Mouse (Mus musculus) regulatory T cell (primary cell): ENCODE results near the gene Sell.

Experiments used
- in situ Hi-C: fragments of 300-600 bp; cut with MboI, MseI; formaldehyde crosslinking; loops from one replicate; pipeline ENCODE4 v1.15.1; 2025; ENCODE audit warnings: high pct_unique_total_duplicates

Sell gene

DNA sequence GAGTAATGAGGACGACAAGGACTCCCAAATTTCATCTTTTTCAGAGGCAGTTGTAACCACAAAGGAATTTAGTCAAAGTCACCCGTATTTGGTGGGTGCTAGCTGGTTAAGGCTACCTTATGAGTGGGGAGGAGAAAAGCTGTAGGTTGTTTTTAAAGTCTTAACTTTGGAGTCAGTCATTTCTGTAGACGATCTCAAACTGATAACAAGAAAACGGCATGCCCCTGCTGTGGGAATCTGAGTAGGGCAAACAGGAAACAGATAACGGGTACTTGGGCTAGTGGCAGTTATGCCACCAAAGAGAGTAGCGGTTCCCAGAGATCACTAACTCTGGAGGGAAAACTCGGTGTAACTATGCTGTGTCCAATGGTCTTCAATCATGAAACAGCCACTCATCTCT, 12.0 kb downstream of the Sell start:
- in situ Hi-C loops: loop anchor here (5.0 to 10.0 kb wide), 2 partner anchors 692 to 1721 kb away; no protein-coding TSS in a partner anchor

DNA sequence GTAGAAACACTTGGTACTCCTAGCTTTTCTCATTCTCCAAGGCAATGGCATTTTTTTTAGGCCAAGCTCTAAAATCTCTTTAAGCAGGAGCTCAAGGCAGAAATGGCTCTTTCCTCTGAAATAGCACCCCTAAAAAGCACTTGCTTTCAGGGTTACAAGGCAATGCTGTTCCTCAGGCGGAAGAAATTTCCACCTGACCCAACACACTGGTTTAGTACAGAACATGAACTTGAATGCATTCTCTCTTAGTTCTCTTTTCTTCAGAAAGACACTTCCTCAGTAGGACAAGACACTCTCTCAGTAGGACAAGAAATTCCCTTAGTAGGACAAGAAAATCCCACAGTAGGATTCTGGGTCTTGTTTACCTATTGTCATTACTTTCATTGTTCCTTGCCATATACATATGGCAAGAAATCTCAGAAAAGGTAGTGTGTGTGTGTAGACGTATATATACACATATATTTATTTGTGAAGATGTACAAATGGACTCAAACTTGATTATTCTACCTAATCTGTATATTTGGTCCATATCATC, 12.9 kb downstream of the Sell start:
- in situ Hi-C loops: loop anchor here (5.0 to 25.0 kb wide), 3 partner anchors 692 to 1720 kb away; partner anchors contain the start of gene Rcsd1

DNA sequence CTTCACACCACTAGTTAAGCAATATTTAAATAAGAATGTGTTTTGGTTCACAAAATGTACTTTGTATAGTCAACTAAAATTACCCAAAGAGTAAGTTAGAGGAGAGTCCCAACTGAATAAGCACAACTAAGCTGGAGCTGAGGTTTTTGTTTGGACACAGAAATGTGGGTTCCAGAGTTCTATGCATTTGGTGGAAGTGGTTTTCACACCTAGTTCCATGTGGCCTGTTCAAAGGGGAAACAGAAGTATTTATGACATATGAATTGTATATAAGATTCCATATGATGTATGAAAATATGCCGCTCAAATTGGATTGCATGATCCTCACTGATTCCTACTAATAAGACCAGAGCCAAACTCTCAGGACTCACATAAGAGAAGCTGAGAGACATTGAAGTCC, 13.6 kb downstream of the Sell start:
- in situ Hi-C loops: loop anchor here (10.0 to 25.0 kb wide), 2 partner anchors 1637 to 1719 kb away; partner anchors contain the start of gene Rcsd1

- in situ Hi-C loops: loop anchor here (10.0 to 25.0 kb wide), 2 partner anchors 1636 to 1718 kb away; partner anchors contain the start of gene Rcsd1
Measured at GRCm38 (mm10) chr1:164076441-164076840, 14.7 kb downstream of the Sell start.

- in situ Hi-C loops: loop anchor here (10.0 to 25.0 kb wide), 2 partner anchors 1635 to 1718 kb away; partner anchors contain the start of gene Rcsd1
Measured at GRCm38 (mm10) chr1:164077031-164077430, 15.2 kb downstream of the Sell start.

- in situ Hi-C loops: loop anchor here (10.0 to 25.0 kb wide), 2 partner anchors 1634 to 1716 kb away; partner anchors contain the start of gene Rcsd1
Measured at GRCm38 (mm10) chr1:164078323-164078741, 16.6 kb downstream of the Sell start.

GRCm38 (mm10) chr1:164079091-164079490, 17.3 kb downstream of the Sell start:
- in situ Hi-C loops: loop anchor here (10.0 to 25.0 kb wide), 2 partner anchors 1633 to 1716 kb away; partner anchors contain the start of gene Rcsd1

GRCm38 (mm10) chr1:164083046-164083445, 21.3 kb downstream of the Sell start:
- in situ Hi-C loops: loop anchor here (25.0 kb wide), 1 partner anchor 1629 kb away; the partner anchor contains the start of gene Rcsd1

DNA sequence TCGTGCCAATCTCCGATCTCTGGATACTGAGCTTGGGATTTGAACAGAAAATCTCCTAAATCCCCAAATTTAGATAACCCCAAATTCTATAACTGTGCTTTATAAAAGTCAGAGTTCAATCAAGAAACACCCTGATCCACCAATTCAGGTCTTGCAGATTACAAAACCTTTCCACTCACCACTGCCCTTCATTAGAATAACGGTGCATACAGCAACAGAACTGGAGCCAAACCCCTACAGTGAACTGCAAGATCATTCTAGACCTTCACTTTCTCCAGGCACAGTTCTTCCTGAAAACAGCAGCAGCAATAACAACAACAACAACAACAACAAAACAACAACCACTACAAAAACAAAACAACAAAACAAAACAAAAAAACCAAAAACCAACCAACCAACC, 25.0 kb downstream of the Sell start:
- in situ Hi-C loops: loop anchor here (25.0 kb wide), 1 partner anchor 1626 kb away; the partner anchor contains the start of gene Rcsd1

GRCm38 (mm10) chr1:164087872-164088271, 26.1 kb downstream of the Sell start:
- in situ Hi-C loops: loop anchor here (25.0 kb wide), 1 partner anchor 1624 kb away; the partner anchor contains the start of gene Rcsd1

- in situ Hi-C loops: loop anchor here (10.0 to 25.0 kb wide), 2 partner anchors 1616 to 1732 kb away; partner anchors contain the start of gene Rcsd1
Measured at GRCm38 (mm10) chr1:164096780-164097179, 35.0 kb downstream of the Sell start.

DNA sequence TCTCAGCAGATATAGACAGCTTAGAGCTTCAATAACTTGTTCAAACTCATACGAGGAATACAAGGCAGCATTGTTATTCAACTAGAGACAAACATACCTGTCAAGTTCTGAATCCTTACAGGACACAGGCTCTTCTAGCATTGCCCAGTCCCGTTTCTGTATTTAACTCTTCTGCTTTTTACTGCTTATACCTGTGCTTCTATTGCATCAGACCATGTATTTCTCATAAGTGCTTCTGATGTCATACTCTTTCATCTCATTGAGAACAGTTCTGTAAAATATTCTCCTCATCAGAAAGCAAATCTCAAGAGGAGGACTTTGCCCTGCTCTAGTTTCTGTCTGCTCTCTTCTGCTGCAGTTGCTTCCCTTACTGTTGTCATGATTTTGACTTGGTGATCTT, 36.1 kb downstream of the Sell start:
- in situ Hi-C loops: loop anchor here (10.0 to 25.0 kb wide), 2 partner anchors 1614 to 1733 kb away; partner anchors contain the start of gene Rcsd1

- in situ Hi-C loops: loop anchor here (10.0 to 25.0 kb wide), 2 partner anchors 1614 to 1734 kb away; partner anchors contain the start of gene Rcsd1
Measured at GRCm38 (mm10) chr1:164098372-164098771, 36.6 kb downstream of the Sell start.

DNA sequence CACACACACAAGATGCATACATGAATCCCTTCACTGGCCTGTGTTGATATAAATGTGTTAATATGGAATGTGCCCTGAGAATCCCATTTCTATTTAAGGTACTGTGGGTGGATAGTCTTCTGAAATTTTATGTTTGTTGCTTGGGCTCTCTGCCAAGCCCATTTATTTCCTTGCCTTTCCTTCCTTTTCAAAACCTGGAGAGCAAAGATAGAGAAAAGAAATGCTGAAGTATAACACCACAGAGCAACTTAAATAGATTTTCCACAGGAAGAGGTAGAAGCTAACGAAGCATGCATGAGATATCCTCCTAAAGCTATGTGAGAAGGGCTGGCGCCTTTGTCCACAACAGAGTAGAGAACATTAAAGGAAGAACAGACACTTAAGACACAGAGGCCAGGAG, 48.0 kb downstream of the Sell start:
- in situ Hi-C loops: no loop called here

- in situ Hi-C loops: no loop called here
Measured at GRCm38 (mm10) chr1:164110591-164111329, 49.0 kb downstream of the Sell start.

- in situ Hi-C loops: no loop called here
Measured at GRCm38 (mm10) chr1:164114280-164114679, 52.5 kb downstream of the Sell start.

DNA sequence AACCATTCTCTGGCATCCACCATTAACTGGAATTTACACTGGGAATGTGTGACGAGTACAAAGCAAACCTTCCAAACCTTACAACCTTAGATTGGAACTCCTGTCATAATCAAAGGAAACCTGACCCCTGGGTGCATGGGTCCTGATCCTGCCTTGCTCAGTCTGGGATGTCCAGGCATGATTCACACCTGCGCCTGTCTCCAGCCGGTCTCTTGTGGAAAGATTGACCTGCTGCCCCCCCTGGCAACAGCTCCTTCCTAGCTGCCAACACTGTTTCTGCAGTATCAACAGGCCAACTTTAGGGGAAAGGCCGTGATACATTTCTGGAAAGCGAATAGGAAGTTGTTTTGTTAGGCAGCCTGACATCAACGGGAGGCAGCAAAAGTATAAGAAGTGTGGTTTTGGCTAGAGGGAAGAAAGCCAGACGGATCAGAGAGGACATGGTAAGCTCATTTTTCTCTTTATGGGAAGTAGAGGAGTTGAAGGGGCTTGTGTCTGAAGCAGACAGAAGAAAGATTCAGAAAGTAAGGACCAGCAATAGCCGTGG, 53.2 kb downstream of the Sell start, which contains the start of gene Selp:
Gene Selp, plus strand, starts transcription at position 318 of the 547 bp plus-strand sequence.
- in situ Hi-C loops: loop anchor here (5.0 kb wide), 1 partner anchor 468 kb away; no protein-coding TSS in a partner anchor

GRCm38 (mm10) chr1:164115647-164116046, 53.9 kb downstream of the Sell start:
- in situ Hi-C loops: loop anchor here (5.0 kb wide), 1 partner anchor 468 kb away; no protein-coding TSS in a partner anchor

DNA sequence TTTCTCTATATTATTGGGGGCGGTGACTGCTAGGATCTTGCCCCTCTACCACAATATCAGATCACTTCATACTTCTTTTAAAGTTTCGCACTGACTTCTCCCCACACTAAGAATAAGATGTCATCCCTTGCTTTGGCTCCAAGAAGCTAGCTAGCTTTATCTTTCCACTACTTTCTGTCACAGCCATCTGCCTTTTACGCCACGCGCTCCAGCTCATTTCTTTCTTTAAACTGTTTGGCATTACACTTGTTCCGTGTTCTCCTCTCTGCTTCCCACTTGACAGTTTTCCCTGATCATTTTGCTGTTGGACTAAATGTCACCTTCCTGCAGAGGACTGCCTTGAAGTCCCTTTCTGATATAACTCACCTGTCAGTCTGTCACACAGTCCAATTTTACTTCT, 56.1 kb downstream of the Sell start:
- in situ Hi-C loops: loop anchor here (5.0 kb wide), 1 partner anchor 471 kb away; no protein-coding TSS in a partner anchor

DNA sequence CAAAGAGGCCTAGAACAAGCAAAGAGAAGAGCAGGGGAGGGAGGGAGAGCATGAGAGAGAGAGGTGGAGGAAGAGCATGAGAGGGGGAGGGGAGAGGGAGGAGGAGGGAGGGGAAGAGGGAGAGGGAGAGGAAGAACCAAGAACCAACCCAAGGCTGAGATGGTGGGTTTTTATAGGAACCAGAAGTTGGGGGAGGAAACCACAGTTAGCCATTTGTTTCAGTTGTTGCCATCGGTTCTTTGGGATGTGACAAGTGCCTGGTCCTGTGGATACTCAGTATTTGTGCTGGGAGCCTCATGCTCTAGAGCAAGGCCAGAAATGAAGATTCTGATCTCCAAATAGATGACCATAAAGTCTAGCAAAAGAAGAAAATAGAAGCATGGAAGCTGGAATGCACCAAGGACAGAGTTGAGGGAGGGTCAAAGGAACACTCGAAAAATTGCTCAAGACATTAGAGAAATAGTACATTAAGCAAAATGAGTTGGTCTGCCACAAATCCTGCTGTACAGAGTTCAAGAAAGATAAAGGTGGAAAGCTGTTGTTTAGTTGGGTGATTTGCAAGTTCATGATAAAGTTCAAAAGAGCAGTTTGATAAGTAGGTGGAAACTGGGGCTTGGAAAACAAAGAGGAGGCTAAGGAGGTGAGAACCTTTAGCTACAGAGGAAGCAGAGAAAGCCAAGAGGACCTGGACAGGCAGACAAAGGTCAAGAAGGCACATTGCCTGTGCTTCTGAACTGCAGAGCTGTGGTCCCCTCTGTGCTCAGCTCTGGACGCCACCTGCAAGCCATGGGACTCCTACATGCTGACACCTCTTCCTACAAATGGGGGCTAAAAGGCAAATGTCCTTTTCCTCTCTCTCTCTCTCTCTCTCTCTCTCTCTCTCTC, 58.4 kb downstream of the Sell start:
- in situ Hi-C loops: loop anchor here (5.0 kb wide), 1 partner anchor 473 kb away; no protein-coding TSS in a partner anchor
